Mouse (Mus musculus) liver, adult (tissue): ENCODE data around the gene Slc9b2.

Experiments
- GATA4 ChIP-seq: IDR thresholded peaks from 2 replicates; pipeline ENCODE4 v1.6.1; 2014; ENCODE audit warnings: mild to moderate bottlenecking, low read length; ENCODE audit not compliant: insufficient replicate concordance

The Slc9b2 gene

GRCm38 (mm10) chr3:135347739-135348264 lies 40.3 kb downstream of the Slc9b2 start, which contains the start of gene Slc9b1:
Gene Slc9b1 (plus strand): TSS chr3:135348029.
- no peak for TF ChIP-seq GATA4

GRCm38 (mm10) chr3:135349022-135349421 lies 41.5 kb downstream of the Slc9b2 start:
- no peak for TF ChIP-seq GATA4

- TF ChIP-seq GATA4 = no peak
Measured at GRCm38 (mm10) chr3:135351857-135352256, 44.4 kb downstream of the Slc9b2 start.

DNA sequence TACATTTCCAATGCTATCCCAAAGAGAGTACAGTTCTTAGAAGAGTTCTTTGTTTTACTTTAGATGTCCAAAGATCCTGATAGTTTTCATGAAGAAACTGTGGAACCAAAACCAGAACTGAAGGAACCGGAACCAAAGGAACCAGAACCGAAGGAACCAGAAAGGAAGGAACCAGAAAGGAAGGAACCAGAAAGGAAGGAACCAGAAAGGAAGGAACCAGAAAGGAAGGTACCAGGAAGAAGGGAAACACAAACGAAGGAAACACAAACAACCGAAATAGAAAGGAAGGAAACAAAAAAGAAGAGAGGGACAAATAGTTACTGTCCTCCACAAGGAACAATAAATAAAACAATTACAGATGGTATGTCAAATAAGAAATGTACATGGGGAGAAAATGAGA lies 49.9 kb downstream of the Slc9b2 start:
- TF ChIP-seq GATA4 = no peak

DNA sequence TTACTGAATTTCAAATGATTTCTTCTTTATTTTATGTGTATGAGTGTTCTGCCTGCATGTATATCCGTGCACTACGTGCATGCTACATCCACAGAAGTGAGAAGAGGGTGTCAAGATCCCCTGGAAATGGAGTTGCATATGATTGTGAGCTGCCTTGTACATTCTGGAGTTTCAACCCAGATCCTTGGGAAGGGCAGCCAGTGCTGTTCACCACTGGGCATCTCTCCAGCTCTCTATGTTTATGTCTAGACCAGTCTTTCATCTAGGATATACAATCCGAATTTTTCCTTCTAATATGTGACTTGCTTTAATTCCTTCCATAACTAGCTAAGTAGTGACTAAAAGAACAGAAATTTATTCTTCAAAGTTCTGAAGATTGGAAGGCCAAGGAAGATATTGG lies 68.3 kb downstream of the Slc9b2 start:
- no peak for TF ChIP-seq GATA4

GRCm38 (mm10) chr3:135377445-135377844 lies 69.9 kb downstream of the Slc9b2 start:
- no peak for TF ChIP-seq GATA4

DNA sequence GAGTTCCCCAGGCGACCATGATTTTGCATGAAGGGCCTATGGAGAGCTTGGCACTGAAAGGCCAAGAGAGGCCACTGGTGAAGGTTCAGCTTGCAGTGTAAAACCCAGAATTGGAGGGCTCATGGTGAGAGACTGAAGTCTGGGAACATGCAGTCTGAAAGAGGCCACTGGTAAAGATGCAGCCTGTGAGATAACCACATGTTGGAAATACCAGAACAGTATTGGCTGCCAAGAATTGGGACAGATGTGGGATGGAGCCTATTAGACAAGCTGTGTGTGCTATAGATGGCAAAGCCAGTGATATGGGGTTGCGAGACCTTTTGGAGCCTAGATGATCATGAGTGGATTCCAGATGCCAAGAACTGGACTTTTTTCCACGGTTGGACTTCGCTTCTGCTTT lies 72.4 kb downstream of the Slc9b2 start:
- TF ChIP-seq GATA4 = no peak

DNA sequence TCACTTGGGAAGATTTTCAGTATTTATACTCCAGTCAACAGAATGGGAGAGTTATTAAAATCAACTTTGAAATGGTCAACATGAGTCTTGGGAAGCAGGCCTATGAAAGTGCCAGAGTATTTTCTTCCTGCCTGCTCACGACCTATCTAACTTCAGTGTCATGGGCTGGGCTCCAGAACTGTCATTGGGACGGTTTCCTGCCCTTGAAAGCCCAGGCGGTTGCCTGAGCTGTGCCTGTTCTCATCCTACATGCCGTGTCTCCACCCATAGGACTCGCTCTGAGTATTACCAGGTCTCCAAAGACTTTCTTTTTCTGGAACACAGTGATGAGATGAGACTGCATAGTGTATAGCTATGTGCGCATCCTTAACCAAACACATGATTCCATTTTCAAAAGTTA lies 85.7 kb downstream of the Slc9b2 start:
- no peak for TF ChIP-seq GATA4
